Comparison of ENCODE assay signal across 17 mouse cellular contexts in the genomic region with DNA sequence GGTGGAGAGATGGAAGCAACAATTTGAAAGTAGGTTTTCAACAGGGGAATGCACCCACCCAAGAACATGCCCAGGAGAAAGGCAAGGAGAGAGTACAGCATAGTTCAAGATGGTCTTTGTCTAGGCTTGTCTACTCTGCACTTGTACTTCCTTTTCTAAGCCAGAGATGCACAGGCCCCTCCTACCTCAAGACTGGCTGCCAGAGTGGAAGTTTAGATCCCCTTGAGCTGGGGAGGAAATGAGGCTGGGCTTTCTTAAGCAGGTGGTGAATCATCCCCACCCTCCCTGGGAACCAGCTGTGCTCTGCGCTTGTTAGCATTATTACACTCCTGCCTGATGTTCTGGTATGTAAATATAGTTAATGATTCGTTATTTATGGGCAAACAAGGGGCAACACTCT. TPM values are rescaled to one million over a fixed set of nuclear protein-coding genes. Genes with fewer than 3 reads are reported as not detected.
DNase-seq lines count a peak whose midpoint lies in the region; ATAC-seq and TF ChIP-seq lines count a peak whose summit lies in the region.
"Had no signal": no experiment of that assay in that cellular context is flagged by ENCODE, and none has a peak within 500 bp of the region (broad histone marks: within the 10 kb centered on the region; RNA-seq: fewer than 3 reads in every experiment).

No protein-coding gene starts in this region.

- no peaks in the 10 kb centered on the region for H3K9me3 ChIP-seq in forebrain, embryonic 11.5 days (ENCODE audit: control insufficient read depth, low read length)
- H3K9me3 ChIP-seq: G1E; heart, embryonic 12.5 days; intestine, embryonic 15.5 days; neural tube, embryonic 12.5 days had no signal

- ATAC-seq in monocyte, adult 5-6 weeks (replicated peaks; ENCODE audit: insufficient number of reproducible peaks, low FRiP score, low TSS enrichment, poor library complexity, severe bottlenecking) = no peak
- ATAC-seq in forebrain, embryonic 11.5 days (replicated peaks; ENCODE audit: low FRiP score) = no peak
- ATAC-seq: intestine, embryonic 15.5 days had no signal

- H3K9ac ChIP-seq in forebrain, embryonic 11.5 days (ENCODE audit: low read length) = no peak overlapping the region
- H3K9ac ChIP-seq: heart, embryonic 12.5 days; intestine, embryonic 15.5 days; neural tube, embryonic 12.5 days had no signal

- peak in 1 of 2 experiments; percentile 29 for DNase-seq in spleen, adult 2 months (ENCODE audit: low read depth in 1 of 2, low spot score in 2 of 2)
- DNase-seq in spleen, postnatal 14 days (ENCODE audit: low spot score in 2 of 2) = no peak
- peak; percentile 78 for DNase-seq in T-cell, adult 2 months (ENCODE audit: low spot score)
- DNase-seq in thymus, postnatal 36 days = peak; percentile 78 to 88
- no peak for DNase-seq in cerebellum, adult 18-20 months
- DNase-seq in forebrain, embryonic 11.5 days (ENCODE audit: low spot score) = no peak
- DNase-seq: adrenal gland, postnatal 14 days; cerebellum, postnatal 36 days; left cerebral cortex, postnatal 4 days had no signal

- H3K4me3 ChIP-seq in spleen, adult 2 months (ENCODE audit: extremely low read depth, insufficient read depth, insufficient read length) = no peak overlapping the region
- H3K4me3 ChIP-seq in myocyte = no peak overlapping the region
- no peak overlapping the region for H3K4me3 ChIP-seq in forebrain, embryonic 11.5 days (ENCODE audit: low read depth, low read length)
- H3K4me3 ChIP-seq: erythroblast, embryonic 14.5 days; heart, embryonic 12.5 days; intestine, embryonic 15.5 days; neural tube, embryonic 12.5 days had no signal

- no peak overlapping the region for H3ac ChIP-seq in myocyte (ENCODE audit: control insufficient read depth, insufficient read length)

- no peak for TF ChIP-seq POLR2A in spleen, adult 2 months (IDR thresholded peaks at IDR 0.05; ENCODE audit: low read depth, low read length)
- TF ChIP-seq POLR2A in myocyte (IDR thresholded peaks at IDR 0.05; ENCODE audit: insufficient read length, low read depth) = no peak

- no peaks in the 10 kb centered on the region for H3K36me3 ChIP-seq in spleen, adult 2 months (ENCODE audit: control insufficient read depth, insufficient read depth, low read length)
- H3K36me3 ChIP-seq in myocyte (ENCODE audit: control insufficient read depth, insufficient read depth) = no peaks in the 10 kb centered on the region
- no peaks in the 10 kb centered on the region for H3K36me3 ChIP-seq in forebrain, embryonic 11.5 days (ENCODE audit: control insufficient read depth, insufficient read depth, low read length)
- H3K36me3 ChIP-seq: G1E; heart, embryonic 12.5 days; intestine, embryonic 15.5 days; neural tube, embryonic 12.5 days had no signal

- H3K27ac ChIP-seq in spleen, adult 2 months (ENCODE audit: insufficient read depth, low read length) = peak overlapping the region; percentile 36; the same call in 1 of the 2 replicates
- H3K27ac ChIP-seq in forebrain, embryonic 11.5 days (ENCODE audit: low read depth, low read length) = no peak overlapping the region
- H3K27ac ChIP-seq: intestine, embryonic 15.5 days; neural tube, embryonic 12.5 days had no signal

- TF ChIP-seq CTCF in spleen, adult 2 months (IDR thresholded peaks at IDR 0.05; ENCODE audit: extremely low read depth, insufficient read depth, insufficient read length, insufficient replicate concordance) = no peak

- WGBS in spleen, adult 2 months = 17% methylated on average over 2 of the region's 2 CpGs
- 74% methylated on average over 2 of the region's 2 CpGs for WGBS in forebrain, embryonic 11.5 days

- peak overlapping the region; percentile 20 for H3K4me2 ChIP-seq in myocyte (ENCODE audit: low read depth)
- no peak overlapping the region for H3K4me2 ChIP-seq in forebrain, embryonic 11.5 days (ENCODE audit: low read depth, low read length, severe bottlenecking)
- H3K4me2 ChIP-seq: heart, embryonic 12.5 days; intestine, embryonic 15.5 days; neural tube, embryonic 12.5 days had no signal

- H3K79me2 ChIP-seq in myocyte (ENCODE audit: control insufficient read depth, insufficient read depth) = no peaks in the 10 kb centered on the region

- H3K27me3 ChIP-seq in spleen, adult 2 months (ENCODE audit: control insufficient read depth, insufficient read depth, low read length) = no peaks in the 10 kb centered on the region
- H3K27me3 ChIP-seq in myocyte (ENCODE audit: control insufficient read depth, insufficient read depth, insufficient read length) = no peaks in the 10 kb centered on the region
- no peaks in the 10 kb centered on the region for H3K27me3 ChIP-seq in forebrain, embryonic 11.5 days (ENCODE audit: control insufficient read depth, insufficient read depth, low read length)
- H3K27me3 ChIP-seq: heart, embryonic 12.5 days; intestine, embryonic 15.5 days; neural tube, embryonic 12.5 days had no signal

- H3K4me1 ChIP-seq in spleen, adult 2 months (ENCODE audit: control insufficient read depth, insufficient read depth, insufficient read length) = peaks cover 11% of the 10 kb centered on the region
- H3K4me1 ChIP-seq in forebrain, embryonic 11.5 days (replicated peaks; ENCODE audit: control insufficient read depth, insufficient read depth, low read length) = no peaks in the 10 kb centered on the region
- H3K4me1 ChIP-seq: heart, embryonic 12.5 days; intestine, embryonic 15.5 days; neural tube, embryonic 12.5 days had no signal

TF ChIP-seq in myocyte, 11 proteins besides CTCF, POLR2A, EP300 and RAD21:
- TF ChIP-seq POLR2AphosphoS2 (IDR thresholded peaks at IDR 0.05; ENCODE audit: insufficient read length, low read depth) (no peak), MYOD1 (IDR thresholded peaks at IDR 0.05; ENCODE audit: control insufficient read depth in 1 of 3, insufficient read length in 2 of 3, low read depth in 2 of 3) (peak in 2 of 3 experiments; percentile 2 to 39), E2F4 (IDR thresholded peaks at IDR 0.05; ENCODE audit: insufficient read depth) (no peak)

RNA-seq across cellular contexts. Expression of a gene that starts 36.7 kb away (rescaled TPM):
- polyA plus RNA-seq in spleen, adult 2 months (2012; rRNA removed) = 9,234 and 9,806 TPM in 2 replicates
- polyA plus RNA-seq in myocyte (2012; fragmentation: generic; extraction: Trizol) = 0.14 TPM
- total RNA-seq in monocyte, adult 5-6 weeks (2017) = not detected in 3 replicates
- not detected in 2 replicates for polyA plus RNA-seq in forebrain, embryonic 11.5 days (2014; fragmentation: Nextera tagmentation; extraction: Ambion mirVana)
- total RNA-seq: G1E; layer of hippocampus, adult 18-20 months; left cerebral cortex, postnatal 4 days had no signal
- polyA plus RNA-seq: erythroblast, embryonic 14.5 days; G1E; heart, embryonic 12.5 days; neural tube, embryonic 12.5 days had no signal

RNA-seq across cellular contexts. Expression of a gene that starts 47.0 kb away (rescaled TPM):
- polyA plus RNA-seq in spleen, adult 2 months (2012; rRNA removed) = 7.2 and 7.5 TPM in 2 replicates
- polyA plus RNA-seq in myocyte (2012; fragmentation: generic; extraction: Trizol) = 49.6 TPM
- 1.6 to 4.7 TPM (median 2.0 TPM) in 3 replicates for total RNA-seq in monocyte, adult 5-6 weeks (2017)
- polyA plus RNA-seq in forebrain, embryonic 11.5 days (2014; fragmentation: Nextera tagmentation; extraction: Ambion mirVana) = 14.4 and 16.2 TPM in 2 replicates

Comparison
In these comparisons a context has a peak if more than half of its experiments do, and no peak if none do; other contexts are left out.
1. DNase-seq: peak in T-cell, adult 2 months (single experiment) and thymus, postnatal 36 days (2 of 2); none in spleen, postnatal 14 days (0 of 2), cerebellum, adult 18-20 months (0 of 2) and forebrain, embryonic 11.5 days (single experiment).
2. RNA of a gene that starts 36.7 kb away (polyA plus RNA-seq): 9,234 to 9,806 TPM in spleen, adult 2 months; 0.14 TPM in myocyte (single experiment) and not detected in forebrain, embryonic 11.5 days; every median in the first group is over 1,000 times any median in the second.